Mouse (Mus musculus): ENCODE measurements around the gene Npm1. TPM values are rescaled to one million over a fixed set of nuclear protein-coding genes. Genes with fewer than 3 reads are reported as not detected.
A peak's percentile ranks its signal among the peaks of the same experiment; 100 is the strongest.

Npm1 gene
- polyA plus RNA-seq (2015; fragmentation: Nextera tagmentation; extraction: Ambion mirVana), result 392 and 425 TPM in 2 replicates

DNA sequence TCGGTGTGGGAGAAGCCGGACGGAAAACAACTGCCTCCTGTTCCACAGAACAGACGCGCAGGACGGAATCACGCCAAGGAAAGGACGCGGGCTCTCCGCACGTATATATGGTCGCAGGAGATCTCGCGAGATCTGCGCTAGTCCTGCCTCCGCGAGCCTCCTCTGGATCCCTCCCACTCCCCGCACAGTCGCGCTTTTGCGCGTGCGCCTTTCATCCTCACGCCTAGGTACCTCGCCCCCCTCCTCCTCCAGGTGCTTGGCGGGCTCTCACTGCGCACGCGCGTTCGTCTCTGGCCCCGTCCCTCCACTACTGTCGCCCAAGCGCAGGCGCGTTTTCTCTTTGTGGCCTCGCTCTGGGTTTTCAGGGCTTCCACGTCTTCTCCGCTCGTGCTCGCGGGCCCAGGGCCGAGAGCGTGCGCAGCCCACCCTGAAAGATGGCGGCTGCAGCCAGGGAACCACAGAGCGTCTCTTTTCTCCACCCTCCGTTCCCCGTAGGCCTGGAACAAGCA is at the start of gene Npm1:
Gene Npm1 (minus strand): TSS at position 209 of the 509 bp plus-strand sequence.
- H3K9ac ChIP-seq, result peak within 1 kb of the TSS; percentile 91
- WGBS, result 3% methylated on average over 49 of the region's 49 CpGs
- H3K36me3 ChIP-seq, result peaks cover 32% of the 10 kb centered on the region
- H3K9me3 ChIP-seq (replicated peaks), result no peaks in the 10 kb centered on the region
- ATAC-seq (replicated peaks; ENCODE audit: insufficient number of reproducible peaks, insufficient read depth, low FRiP score, low read depth), result peak; percentile 97
- H3K4me3 ChIP-seq, result peak within 1 kb of the TSS; percentile 87
- H3K4me2 ChIP-seq, result peak within 1 kb of the TSS; percentile 79
- peak within 1 kb of the TSS; percentile 93 for H3K27ac ChIP-seq
- peaks cover 11% of the 10 kb centered on the region for H3K4me1 ChIP-seq (replicated peaks)
- H3K27me3 ChIP-seq, result 0 out of 2 replicates have a peak, but pooled peaks cover 5% of the 10 kb centered on the region

DNA sequence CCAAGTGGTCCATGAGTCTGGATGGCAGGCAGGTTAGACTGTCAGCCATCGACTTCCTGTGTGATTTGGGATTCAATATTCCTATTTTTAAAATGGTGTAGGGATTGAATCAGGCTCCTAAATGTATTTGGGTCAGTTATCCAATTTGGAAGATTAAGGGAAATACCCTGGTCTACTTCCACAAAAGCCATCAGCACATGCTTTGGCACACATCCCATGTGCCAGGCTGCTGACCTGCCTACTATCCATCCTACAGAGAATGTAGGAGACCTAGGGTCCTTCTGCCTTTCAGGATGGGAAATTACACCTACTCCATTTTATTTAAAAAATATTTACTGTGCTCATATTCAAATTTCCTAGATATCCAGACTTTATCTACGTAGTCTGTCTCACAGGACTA is 44.4 kb upstream of the Npm1 start:
- H3K4me3 ChIP-seq, result no peak overlapping the region
- 78% methylated on average over 2 of the region's 2 CpGs for WGBS
- no peaks in the 10 kb centered on the region for H3K36me3 ChIP-seq
- no peak overlapping the region for H3K4me2 ChIP-seq
- H3K27ac ChIP-seq, result no peak overlapping the region
- H3K27me3 ChIP-seq, result peaks cover 59% of the 10 kb centered on the region
- peaks cover 16% of the 10 kb centered on the region for H3K4me1 ChIP-seq (replicated peaks)
- H3K9ac ChIP-seq, result no peak overlapping the region
- no peak for ATAC-seq (replicated peaks; ENCODE audit: insufficient number of reproducible peaks, insufficient read depth, low FRiP score, low read depth)
- H3K9me3 ChIP-seq (replicated peaks), result no peaks in the 10 kb centered on the region

DNA sequence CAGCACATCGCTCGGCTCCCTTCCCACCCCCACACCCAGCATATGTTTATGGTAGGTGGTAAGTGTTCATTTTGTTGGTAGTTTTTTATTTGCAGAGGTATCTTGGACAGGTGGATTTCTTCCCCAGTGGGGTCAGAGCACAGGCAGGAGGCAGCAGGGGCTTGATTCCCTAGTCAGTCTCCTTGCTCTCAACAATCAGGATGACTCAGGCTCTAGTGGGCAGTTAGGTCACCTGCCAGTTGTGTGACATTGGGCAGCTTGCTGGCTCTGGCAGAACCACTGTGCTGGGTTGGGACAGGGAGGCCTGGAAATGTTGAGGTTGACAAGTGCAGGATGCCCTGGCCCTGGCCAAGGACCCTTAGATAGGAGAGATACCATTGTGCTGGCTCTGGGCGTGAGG is 42.0 kb upstream of the Npm1 start:
- no peak overlapping the region for H3K4me3 ChIP-seq
- H3K27me3 ChIP-seq, result peaks cover 84% of the 10 kb centered on the region
- H3K4me2 ChIP-seq, result no peak overlapping the region
- no peaks in the 10 kb centered on the region for H3K9me3 ChIP-seq (replicated peaks)
- H3K27ac ChIP-seq, result no peak overlapping the region
- no peak overlapping the region for H3K9ac ChIP-seq
- peaks cover 37% of the 10 kb centered on the region for H3K4me1 ChIP-seq (replicated peaks)
- 5% methylated on average over 3 of the region's 3 CpGs for WGBS
- no peaks in the 10 kb centered on the region for H3K36me3 ChIP-seq
- no peak for ATAC-seq (replicated peaks; ENCODE audit: insufficient number of reproducible peaks, insufficient read depth, low FRiP score, low read depth)

DNA sequence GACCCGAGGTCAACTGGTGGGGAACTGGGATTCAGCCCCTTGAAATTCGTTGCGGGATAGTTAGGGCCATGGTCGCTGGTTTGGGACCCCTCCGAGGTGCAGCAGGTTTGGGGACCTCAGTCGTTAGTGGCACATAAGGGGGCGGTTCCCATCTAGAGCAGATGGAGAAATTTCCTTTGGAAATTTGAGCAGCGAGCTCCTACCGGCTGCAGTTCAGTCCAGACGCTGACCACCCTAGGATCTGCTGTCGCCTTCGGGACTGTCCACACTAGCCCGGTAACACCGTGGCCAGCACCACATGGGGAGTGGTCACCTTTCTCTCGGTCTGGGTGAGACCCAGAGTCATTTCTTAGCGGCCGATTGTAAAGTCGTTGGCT is 41.3 kb upstream of the Npm1 start:
- no peaks in the 10 kb centered on the region for H3K36me3 ChIP-seq
- H3K4me1 ChIP-seq (replicated peaks), result peaks cover 38% of the 10 kb centered on the region
- H3K9me3 ChIP-seq (replicated peaks), result no peaks in the 10 kb centered on the region
- no peak for ATAC-seq (replicated peaks; ENCODE audit: insufficient number of reproducible peaks, insufficient read depth, low FRiP score, low read depth)
- H3K4me2 ChIP-seq, result no peak overlapping the region
- no peak overlapping the region for H3K27ac ChIP-seq
- no peak overlapping the region for H3K9ac ChIP-seq
- peaks cover 89% of the 10 kb centered on the region for H3K27me3 ChIP-seq
- H3K4me3 ChIP-seq, result peak overlapping the region; percentile 35; the same call in 1 of the 2 replicates
- 2% methylated on average over 18 of the region's 18 CpGs for WGBS

DNA sequence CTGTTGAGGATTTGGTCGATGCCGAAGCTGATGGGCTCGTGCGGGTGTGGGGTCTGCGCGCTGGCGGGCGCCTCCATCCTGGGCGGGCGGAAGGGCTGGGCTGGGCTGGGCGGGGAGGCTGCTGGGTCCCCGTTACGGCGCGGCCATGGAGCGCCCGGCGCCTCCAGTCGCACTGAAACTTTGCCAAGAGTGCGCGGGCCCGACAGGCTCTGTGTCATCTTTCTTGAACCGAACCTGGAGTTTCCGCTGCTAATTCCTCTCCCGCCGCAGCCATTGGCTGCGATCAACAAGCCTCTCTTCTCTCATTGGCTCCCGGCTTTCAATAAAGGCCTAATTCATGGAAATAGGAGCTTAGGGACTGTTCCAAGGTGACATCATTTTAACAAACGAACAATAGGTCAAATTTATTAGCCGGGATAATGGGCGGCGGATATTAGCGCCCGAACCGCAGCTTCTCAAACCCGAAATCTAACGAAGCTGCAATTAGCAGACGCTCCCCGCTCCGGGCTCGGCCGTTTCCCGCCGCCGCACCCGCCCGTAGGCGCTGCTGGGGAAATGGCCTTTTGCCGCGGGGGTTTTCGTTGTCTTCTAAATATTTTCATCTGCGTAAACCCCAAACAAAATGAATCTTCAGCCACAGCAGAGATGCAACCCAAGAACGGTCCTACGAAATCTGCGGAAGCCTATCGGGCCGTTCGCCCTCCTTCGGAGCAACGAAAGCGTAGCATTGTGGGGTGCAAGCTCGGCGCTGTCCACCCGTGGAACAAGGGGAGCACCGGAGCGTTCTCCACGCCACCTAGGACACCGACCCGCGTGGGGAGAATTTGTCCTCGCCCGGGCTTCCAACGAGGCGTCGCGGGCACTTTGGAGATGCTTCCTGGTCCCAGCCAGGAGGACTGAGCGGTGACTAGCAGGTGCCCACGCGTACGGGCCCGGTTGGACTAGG is 40.6 kb upstream of the Npm1 start, which contains the start of gene Tlx3:
Gene Tlx3 (minus strand): TSS at position 207 of the 946 bp plus-strand sequence.
- H3K4me1 ChIP-seq (replicated peaks), result peaks cover 38% of the 10 kb centered on the region
- no peaks in the 10 kb centered on the region for H3K9me3 ChIP-seq (replicated peaks)
- no peak within 1 kb of the TSS for H3K9ac ChIP-seq
- peaks cover 96% of the 10 kb centered on the region for H3K27me3 ChIP-seq
- no peak for ATAC-seq (replicated peaks; ENCODE audit: insufficient number of reproducible peaks, insufficient read depth, low FRiP score, low read depth)
- no peak within 1 kb of the TSS for H3K27ac ChIP-seq
- no peaks in the 10 kb centered on the region for H3K36me3 ChIP-seq
- peak within 1 kb of the TSS; percentile 48 for H3K4me2 ChIP-seq
- WGBS, result 1% methylated on average over 81 of the region's 81 CpGs
- H3K4me3 ChIP-seq, result peak within 1 kb of the TSS; percentile 35

DNA sequence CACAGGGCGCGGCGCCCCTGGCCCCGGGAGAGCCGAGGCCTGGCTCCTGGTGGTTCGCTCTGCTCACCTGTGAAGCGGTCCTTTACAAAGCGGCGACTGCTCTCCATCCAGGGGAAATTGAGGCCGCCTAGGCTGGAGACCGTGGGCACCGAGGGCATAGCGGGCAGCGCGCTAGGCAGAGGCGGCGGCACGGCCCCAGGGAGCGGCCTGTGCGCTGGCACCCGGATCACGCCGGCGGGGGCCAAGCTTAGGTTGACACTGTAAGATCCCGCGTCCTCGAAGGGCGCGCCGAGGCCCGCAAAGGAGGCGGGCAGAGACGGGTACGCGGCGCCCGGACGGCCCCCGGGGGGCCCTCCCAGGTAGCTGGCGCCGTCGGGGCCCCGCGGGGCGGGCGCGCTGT is 40.0 kb upstream of the Npm1 start:
- Histone ChIP-seq H3K9ac (no peak overlapping the region), H3K36me3 (no peaks in the 10 kb centered on the region), H3K4me2 (peak overlapping the region; percentile 48), H3K4me3 (peak overlapping the region; percentile 35), H3K27me3 (peaks cover 99% of the 10 kb centered on the region), H3K9me3 (replicated peaks) (no peaks in the 10 kb centered on the region), H3K27ac (no peak overlapping the region), H3K4me1 (replicated peaks) (peaks cover 38% of the 10 kb centered on the region)
- under 1% methylated on average over 47 of the region's 47 CpGs for WGBS
- no peak for ATAC-seq (replicated peaks; ENCODE audit: insufficient number of reproducible peaks, insufficient read depth, low FRiP score, low read depth)

DNA sequence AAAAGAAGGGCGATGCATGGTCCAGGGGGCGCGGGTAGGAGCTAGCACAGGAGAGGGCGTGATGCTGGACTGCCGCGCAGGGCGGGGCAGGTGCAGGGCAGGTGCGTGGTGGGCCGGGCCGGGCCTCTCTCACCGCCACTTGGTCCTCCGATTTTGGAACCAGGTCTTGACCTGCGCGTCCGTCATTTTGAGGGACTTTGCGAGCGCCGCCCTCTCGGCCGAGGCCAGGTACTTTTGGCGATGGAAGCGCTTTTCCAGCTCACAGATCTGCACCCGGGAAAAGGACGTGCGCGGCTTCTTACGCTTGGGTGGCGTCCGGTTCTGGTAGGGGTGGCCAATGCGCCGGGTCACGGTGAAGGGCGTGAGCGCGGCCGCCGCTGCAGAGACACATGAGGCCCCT is 39.3 kb upstream of the Npm1 start:
- Histone ChIP-seq H3K4me2 (0 out of 2 replicates have a peak overlapping the region, but pooled peaks have one; percentile 48), H3K36me3 (no peaks in the 10 kb centered on the region), H3K9ac (no peak overlapping the region), H3K9me3 (replicated peaks) (no peaks in the 10 kb centered on the region), H3K27me3 (peaks cover 99% of the 10 kb centered on the region), H3K4me3 (0 out of 2 replicates have a peak overlapping the region, but pooled peaks have one; percentile 9), H3K4me1 (replicated peaks) (peaks cover 38% of the 10 kb centered on the region), H3K27ac (no peak overlapping the region)
- 2% methylated on average over 37 of the region's 37 CpGs for WGBS
- no peak for ATAC-seq (replicated peaks; ENCODE audit: insufficient number of reproducible peaks, insufficient read depth, low FRiP score, low read depth)

DNA sequence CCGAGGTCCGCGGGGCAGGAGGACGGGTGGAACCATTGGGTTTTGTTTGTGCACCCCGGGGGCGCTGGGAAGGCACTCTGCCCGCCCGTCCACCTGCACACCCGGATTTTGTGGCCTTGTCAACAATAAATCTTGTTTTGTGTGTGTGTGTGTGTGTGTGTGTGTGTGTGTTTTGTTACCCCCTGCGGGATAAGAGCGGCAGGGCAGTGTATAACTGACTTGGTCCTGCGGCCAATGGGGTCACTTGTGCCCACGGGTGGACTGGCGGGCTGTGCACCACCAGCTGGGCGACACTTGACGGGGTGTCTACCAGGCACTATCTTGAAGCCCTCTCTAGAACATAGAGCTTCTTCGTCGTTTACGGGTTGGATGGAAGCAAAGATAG is 38.6 kb upstream of the Npm1 start:
- Histone ChIP-seq H3K4me2 (peak overlapping the region; percentile 53), H3K4me3 (peak overlapping the region; percentile 33), H3K9me3 (replicated peaks) (no peaks in the 10 kb centered on the region), H3K36me3 (no peaks in the 10 kb centered on the region), H3K27me3 (peaks cover 99% of the 10 kb centered on the region), H3K4me1 (replicated peaks) (peaks cover 38% of the 10 kb centered on the region), H3K27ac (no peak overlapping the region), H3K9ac (no peak overlapping the region)
- no peak for ATAC-seq (replicated peaks; ENCODE audit: insufficient number of reproducible peaks, insufficient read depth, low FRiP score, low read depth)
- WGBS, result 4% methylated on average over 19 of the region's 19 CpGs

DNA sequence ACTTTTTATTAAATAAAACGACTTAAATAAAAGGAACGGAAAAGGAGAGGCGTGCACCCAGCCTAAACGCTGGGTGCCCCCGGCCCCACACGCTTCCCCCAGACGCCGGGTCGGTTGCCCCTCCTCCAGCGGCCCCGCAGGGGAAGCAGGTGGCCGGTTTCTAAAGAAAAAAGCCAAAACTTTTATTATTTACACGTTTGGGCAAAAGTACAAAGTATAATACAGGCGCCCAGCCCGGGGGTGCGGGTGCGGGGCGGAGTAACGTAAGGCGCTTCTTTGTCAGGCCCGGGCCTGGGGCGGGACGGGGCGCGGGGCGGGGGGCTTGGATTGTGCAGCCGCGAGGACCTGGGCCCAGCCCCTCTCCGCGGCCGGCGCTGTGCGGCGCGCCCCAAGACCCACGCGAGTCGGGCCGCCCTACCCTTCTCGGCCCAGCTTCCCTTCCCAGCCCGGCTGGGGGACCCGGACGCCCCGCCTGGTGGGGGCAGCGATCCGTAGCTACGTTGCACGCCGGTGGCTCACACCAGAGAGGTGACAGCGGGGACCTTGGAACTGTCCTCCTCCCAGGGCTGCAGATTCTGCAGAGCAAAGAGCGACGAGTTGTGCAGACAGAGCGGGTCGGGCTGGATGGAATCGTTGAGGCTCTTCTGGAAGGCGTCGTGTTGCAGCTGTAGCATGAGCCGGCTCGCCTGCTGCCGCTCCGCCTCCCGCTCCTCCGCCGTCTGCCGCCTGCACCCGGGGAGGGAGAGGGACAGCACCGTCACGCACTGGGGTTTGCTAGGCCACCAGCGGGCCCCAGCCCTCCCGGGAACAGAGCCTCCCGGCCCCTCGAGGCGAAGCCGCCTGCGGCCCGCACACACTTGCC is 38.0 kb upstream of the Npm1 start:
- peak; percentile 58; the same call in 1 of the 2 replicates for ATAC-seq (replicated peaks; ENCODE audit: insufficient number of reproducible peaks, insufficient read depth, low FRiP score, low read depth)
- peak overlapping the region; percentile 33 for H3K4me3 ChIP-seq
- peaks cover 38% of the 10 kb centered on the region for H3K4me1 ChIP-seq (replicated peaks)
- H3K27ac ChIP-seq, result no peak overlapping the region
- peaks cover 99% of the 10 kb centered on the region for H3K27me3 ChIP-seq
- no peaks in the 10 kb centered on the region for H3K36me3 ChIP-seq
- peak overlapping the region; percentile 53 for H3K4me2 ChIP-seq
- WGBS, result under 1% methylated on average over 76 of the region's 76 CpGs
- no peak overlapping the region for H3K9ac ChIP-seq
- no peaks in the 10 kb centered on the region for H3K9me3 ChIP-seq (replicated peaks)

DNA sequence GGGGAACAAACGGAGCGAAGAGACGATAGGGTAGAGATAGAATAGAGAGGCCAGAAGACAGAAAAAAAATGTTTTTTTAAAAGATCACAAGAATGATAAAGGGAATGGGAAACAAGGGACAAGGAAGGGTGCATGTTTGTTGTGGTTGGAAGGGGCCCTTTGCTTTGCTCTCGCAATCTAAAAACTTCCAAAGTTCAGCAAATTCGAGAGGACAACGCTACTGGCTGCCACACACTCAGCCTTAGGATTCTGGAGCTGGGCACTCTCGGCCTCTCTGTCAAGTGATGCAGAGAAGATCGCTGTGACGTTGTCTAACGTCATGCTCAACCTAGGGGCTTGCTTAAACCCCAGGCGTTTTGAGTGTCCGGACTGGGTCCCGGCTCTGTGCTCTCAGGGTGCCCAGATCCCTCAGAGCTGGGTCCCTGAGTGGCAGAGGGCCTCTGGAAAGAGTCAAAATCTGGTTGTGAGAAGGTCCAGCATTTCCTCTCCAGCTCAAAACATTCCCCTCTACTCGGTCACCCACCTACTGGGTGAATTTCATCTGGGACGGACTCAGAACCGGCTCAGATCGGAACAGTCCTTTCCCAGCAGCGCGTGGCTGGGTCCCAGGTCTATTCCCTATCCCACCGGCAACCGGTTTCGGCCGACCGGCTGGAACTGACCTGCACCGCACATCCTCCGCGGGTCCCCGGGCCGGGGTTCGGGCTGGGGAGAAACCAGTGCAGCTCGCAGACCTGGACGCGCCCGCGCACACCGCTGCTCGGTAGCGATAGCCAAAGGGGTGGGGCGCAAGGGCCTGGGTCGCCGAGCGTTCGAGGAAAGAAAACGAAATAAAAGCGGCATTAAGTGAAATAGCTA is 37.1 kb upstream of the Npm1 start:
- Histone ChIP-seq H3K4me3 (peak overlapping the region; percentile 33), H3K27me3 (peaks cover 99% of the 10 kb centered on the region), H3K27ac (no peak overlapping the region), H3K4me2 (peak overlapping the region; percentile 53), H3K36me3 (no peaks in the 10 kb centered on the region), H3K4me1 (replicated peaks) (peaks cover 38% of the 10 kb centered on the region), H3K9me3 (replicated peaks) (no peaks in the 10 kb centered on the region), H3K9ac (no peak overlapping the region)
- no peak for ATAC-seq (replicated peaks; ENCODE audit: insufficient number of reproducible peaks, insufficient read depth, low FRiP score, low read depth)
- 1% methylated on average over 45 of the region's 45 CpGs for WGBS
